9 mouse cellular contexts compared by ENCODE assay signal in genomic region chr10:19711551-19712171, GRCm38 (mm10). TPM values are rescaled to one million over a fixed set of nuclear protein-coding genes. Genes with fewer than 3 reads are reported as not detected.
DNase-seq lines count a peak whose midpoint lies in the region; ATAC-seq and TF ChIP-seq lines count a peak whose summit lies in the region.
"Had no signal": no experiment of that assay in that cellular context is flagged by ENCODE, and none has a peak within 500 bp of the region (broad histone marks: within the 10 kb centered on the region; RNA-seq: fewer than 3 reads in every experiment).

No protein-coding gene starts in this region.

- DNase-seq in frontal cortex, postnatal 10 days (ENCODE audit: low spot score in 2 of 2) = no peak
- peak; percentile 35 for DNase-seq in thymus, adult 2 months
- no peak for DNase-seq in thymus, postnatal 25 days
- peak; percentile 61 for DNase-seq in retina, postnatal 1 day
- DNase-seq in frontal cortex, postnatal 14 days (ENCODE audit: low spot score in 2 of 2) = no peak

- no peak for TF ChIP-seq POLR2A in thymus, adult 2 months (IDR thresholded peaks at IDR 0.05; ENCODE audit: control insufficient read depth, extremely low read depth, insufficient read depth, low read length, poor library complexity)

- 0 out of 2 replicates have a peak, but pooled peaks have one; percentile 42 for ATAC-seq in frontal cortex, adult (ENCODE audit: low TSS enrichment)
- no peak for ATAC-seq in hindbrain, embryonic 15.5 days (ENCODE audit: low FRiP score, low read depth)
- ATAC-seq in erythroblast, adult 5-6 weeks (replicated peaks; ENCODE audit: low FRiP score, poor library complexity, severe bottlenecking) = no peak

- no peaks in the 10 kb centered on the region for H3K36me3 ChIP-seq in thymus, adult 2 months (ENCODE audit: control insufficient read depth, insufficient read depth, low read length)
- H3K36me3 ChIP-seq in hindbrain, embryonic 15.5 days = no peaks in the 10 kb centered on the region
- H3K36me3 ChIP-seq: limb, embryonic 15.5 days had no signal

- no peaks in the 10 kb centered on the region for H3K27me3 ChIP-seq in thymus, adult 2 months (ENCODE audit: control insufficient read depth, insufficient read depth, low read length)
- peaks cover 14% of the 10 kb centered on the region for H3K27me3 ChIP-seq in hindbrain, embryonic 15.5 days

- 74% methylated on average over 7 of the region's 7 CpGs for WGBS in thymus, adult 2 months
- 43% methylated on average over 7 of the region's 7 CpGs for WGBS in hindbrain, embryonic 15.5 days

- peak overlapping the region; percentile 92 for H3K4me2 ChIP-seq in hindbrain, embryonic 15.5 days

- no peak overlapping the region for H3K4me3 ChIP-seq in thymus, adult 2 months (ENCODE audit: control insufficient read depth, insufficient read depth, low read length)
- no peak overlapping the region for H3K4me3 ChIP-seq in hindbrain, embryonic 15.5 days

- TF ChIP-seq CTCF in thymus, adult 2 months (IDR thresholded peaks at IDR 0.05; ENCODE audit: borderline replicate concordance, control insufficient read depth, extremely low read depth, insufficient read depth, low read length, poor library complexity) = no peak

- H3K27ac ChIP-seq in thymus, adult 2 months (ENCODE audit: control insufficient read depth, insufficient read depth, low read length) = no peak overlapping the region
- no peak overlapping the region for H3K27ac ChIP-seq in hindbrain, embryonic 15.5 days (replicated peaks)
- H3K27ac ChIP-seq: limb, embryonic 15.5 days had no signal

- peaks cover 4% of the 10 kb centered on the region for H3K4me1 ChIP-seq in thymus, adult 2 months (replicated peaks; ENCODE audit: control insufficient read depth, insufficient read depth, low read length)
- peaks cover 10% of the 10 kb centered on the region for H3K4me1 ChIP-seq in hindbrain, embryonic 15.5 days (replicated peaks)

- no peaks in the 10 kb centered on the region for H3K9me3 ChIP-seq in hindbrain, embryonic 15.5 days
- H3K9me3 ChIP-seq: limb, embryonic 15.5 days had no signal

- peak overlapping the region; percentile 56; the same call in 1 of the 2 replicates for H3K9ac ChIP-seq in hindbrain, embryonic 15.5 days

RNA-seq across cellular contexts. Expression of gene Il20ra, which starts 0.7 kb away (rescaled TPM):
- polyA plus RNA-seq in thymus, adult 2 months (2012; rRNA removed) = 0.09 and 0.11 TPM in 2 replicates
- polyA plus RNA-seq in hindbrain, embryonic 15.5 days (2015; fragmentation: Nextera tagmentation; extraction: Ambion mirVana) = 0.58 and 0.82 TPM in 2 replicates
- not detected in 2 replicates for total RNA-seq in erythroblast, adult 5-6 weeks (2015; ENCODE audit: low replicate concordance)
- total RNA-seq in erythroblast, adult 5-6 weeks (2017; ENCODE audit: low replicate concordance) = 0.28 and 0.77 TPM in 2 replicates

Comparison
In these comparisons a context has a peak if more than half of its experiments do, and no peak if none do; other contexts are left out.
1. DNase-seq: peak in thymus, adult 2 months (single experiment) and retina, postnatal 1 day (single experiment); none in frontal cortex, postnatal 10 days (0 of 2), thymus, postnatal 25 days (single experiment) and frontal cortex, postnatal 14 days (0 of 2).